Mouse (Mus musculus) layer of hippocampus, postnatal 14 days (tissue): ENCODE data around the gene Knop1. TPM values are rescaled to one million over a fixed set of nuclear protein-coding genes. Genes with fewer than 3 reads are reported as not detected.

Experiments
- DNase-seq, 2 experiments: peaks; one replicate each; pipeline ENCODE4 v3.0.0; 2021 to 2022; ENCODE audit warnings: low spot score in 2 of 2, mixed read lengths in 1 of 2
- total RNA-seq, 2 experiments: library from RNA; stranded (reverse); gene quantifications; 2 replicates each; pipeline ENCODE4 v1.2.3; 2021

Knop1 gene
- total RNA-seq, 2 experiments from 2014 or later = 33.2 to 38.0 TPM

DNA sequence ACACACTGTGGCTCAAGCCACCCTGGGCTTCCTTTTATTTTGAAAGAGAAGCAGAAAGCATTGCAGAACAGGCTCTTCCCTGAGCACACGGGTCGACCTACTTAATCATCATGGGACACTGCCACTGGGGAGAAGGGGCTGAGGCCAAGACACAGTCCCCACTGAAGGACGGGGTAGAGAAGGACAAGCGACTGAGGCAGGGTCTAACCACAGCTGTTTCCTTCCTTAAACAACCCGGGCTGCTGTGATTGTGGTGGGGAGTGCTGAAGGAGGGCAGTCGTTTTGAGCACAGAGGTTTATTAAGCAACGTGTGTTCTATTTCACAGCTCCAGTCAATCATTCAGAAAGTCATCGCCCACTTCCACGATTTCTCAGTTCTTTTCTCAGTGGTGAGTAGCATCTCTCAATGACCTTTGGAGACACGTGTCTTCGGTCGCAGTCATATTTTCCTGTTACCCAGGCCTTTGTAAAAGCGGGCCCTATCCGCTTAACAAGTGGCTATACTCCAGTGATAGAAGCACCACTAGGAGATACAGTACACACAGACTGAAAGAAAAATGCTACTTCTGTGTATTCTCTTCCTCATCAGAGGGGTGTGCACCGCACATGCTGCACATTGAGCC is 55.8 kb downstream of the Knop1 start:
- DNase-seq = no peak

DNA sequence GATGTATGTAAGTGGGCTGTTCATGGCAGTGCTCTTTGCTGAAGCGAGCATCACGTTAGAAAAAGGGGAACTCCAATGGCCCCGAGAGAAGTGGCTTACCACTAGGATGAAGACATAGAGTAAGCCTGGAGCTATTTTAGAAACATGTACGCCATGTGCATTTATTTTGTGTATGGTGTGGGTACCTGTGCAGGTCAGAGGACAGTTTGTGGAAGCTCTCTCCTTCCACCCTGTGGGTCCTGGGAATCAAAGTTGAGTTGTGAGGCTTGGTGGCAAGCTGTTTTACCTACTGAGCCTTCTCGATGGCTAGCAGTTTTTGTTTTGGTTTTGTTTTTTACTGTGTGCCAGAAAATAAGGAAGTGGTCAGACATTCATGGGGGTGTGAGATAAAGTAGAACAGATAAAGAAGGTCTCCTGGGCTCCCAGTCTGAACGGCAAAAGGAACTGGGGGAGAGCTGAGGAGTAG is 57.9 kb downstream of the Knop1 start:
- DNase-seq = no peak

DNA sequence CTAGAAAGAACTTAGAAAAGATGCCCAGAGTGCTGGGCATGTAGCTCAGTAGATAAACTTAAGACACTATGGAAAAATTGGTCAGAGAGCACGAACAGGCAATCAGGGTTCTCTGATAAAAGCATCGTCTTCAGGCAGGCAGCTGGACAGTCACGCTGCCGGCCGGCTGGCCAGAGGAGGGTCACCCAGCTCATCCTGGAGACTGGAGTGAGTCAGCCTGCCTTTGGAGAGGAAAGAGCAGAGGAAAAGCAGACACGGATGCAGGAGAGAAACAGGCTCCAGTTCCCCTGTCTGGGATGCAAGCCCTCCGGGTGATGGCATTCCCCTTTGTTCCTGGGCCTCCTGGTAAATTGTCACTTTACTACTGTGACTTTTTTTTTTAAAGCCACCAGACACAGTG is 58.5 kb downstream of the Knop1 start:
- no peak for DNase-seq

DNA sequence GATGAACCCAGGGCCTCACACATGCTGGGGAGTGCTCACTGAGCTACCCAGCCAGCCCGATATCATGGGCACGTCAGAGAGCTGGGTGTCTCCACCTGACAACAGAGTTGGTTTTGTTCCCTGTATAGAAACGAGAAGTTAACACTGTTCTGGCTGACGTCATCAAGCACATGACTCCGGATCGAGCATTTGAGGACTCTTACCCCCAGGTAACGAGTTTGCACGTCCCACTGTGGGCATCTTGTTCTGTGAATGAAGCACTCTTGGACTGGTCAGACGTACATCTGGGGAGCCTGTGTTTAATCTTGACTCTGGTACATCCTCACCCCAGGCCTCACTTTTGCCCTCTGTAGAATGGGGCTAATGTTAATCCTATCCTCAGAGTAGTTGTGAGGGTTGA is 59.2 kb downstream of the Knop1 start:
- DNase-seq = no peak

DNA sequence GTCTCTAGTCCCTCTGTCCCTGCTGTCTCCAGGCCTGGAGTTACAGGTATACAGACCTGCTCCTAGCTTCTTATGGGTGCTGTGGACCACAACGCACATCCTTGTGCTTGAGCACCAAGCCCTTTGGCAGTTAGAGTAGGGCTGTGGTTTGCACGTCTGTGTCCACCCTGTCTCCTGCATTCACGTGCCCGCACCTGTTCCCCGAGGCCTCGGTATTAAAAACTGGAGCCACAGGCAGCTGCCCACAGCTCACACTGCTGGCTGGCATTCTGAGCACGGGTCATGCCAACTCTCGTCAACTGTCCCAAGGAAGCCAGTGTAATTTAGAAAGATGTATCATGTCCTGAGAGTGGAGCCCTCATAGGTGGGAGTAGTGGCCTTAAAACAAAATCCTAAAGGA is 60.3 kb downstream of the Knop1 start:
- DNase-seq = no peak

DNA sequence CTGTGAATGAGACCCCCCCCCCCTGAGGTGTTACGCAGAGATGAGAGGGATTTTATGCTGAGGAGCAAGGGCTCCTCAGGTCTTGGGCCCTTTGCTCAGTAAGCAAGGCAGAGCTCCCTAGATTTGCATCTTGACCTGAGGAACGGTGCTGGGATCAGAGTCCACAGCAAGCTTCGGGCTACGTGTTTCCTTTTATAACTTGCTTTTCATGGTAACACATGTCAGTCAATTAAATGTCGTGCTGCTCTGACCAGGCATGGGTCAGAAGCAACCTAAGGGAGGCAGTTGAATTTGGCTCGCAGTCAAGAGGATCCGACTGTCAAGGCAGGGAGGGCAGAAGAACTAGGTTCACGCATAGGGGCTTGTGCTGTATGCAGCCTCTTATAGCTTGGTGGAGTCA is 62.2 kb downstream of the Knop1 start:
- no peak for DNase-seq

Other genes with a start within 250 kb of the Knop1 start
- gene Gde1, start 150.5 kb downstream of the Knop1 start, total RNA-seq = 100 to 1,000 TPM; 247 to 250 TPM
- gene Ccp110, start 143.7 kb downstream of the Knop1 start, total RNA-seq = 10 to 100 TPM; 36.2 TPM
- gene Vps35l, start 116.0 kb downstream of the Knop1 start, total RNA-seq = 10 to 100 TPM; 59.5 to 61.9 TPM
- 1 to 10 TPM; 3.6 to 3.7 TPM for gene Iqck, start 502 bp downstream of the Knop1 start, total RNA-seq
- 10 to 100 TPM; 74.8 to 78.5 TPM for gene Gprc5b, start 139.0 kb upstream of the Knop1 start, total RNA-seq